Mouse (Mus musculus): ENCODE results near the gene Dnase1l3. TPM values are rescaled to one million over a fixed set of nuclear protein-coding genes. Genes with fewer than 3 reads are reported as not detected.

The Dnase1l3 gene
- 1.1 TPM for polyA plus RNA-seq (2017; shearing (Covaris generic))

GRCm38 (mm10) chr14:7994271-7994767 lies at the start of gene Dnase1l3:
TSS of gene Dnase1l3 (minus strand) at chr14:7994573.

GRCm38 (mm10) chr14:8002432-8003092 lies 8.2 kb upstream of the Dnase1l3 start, which contains the start of gene Abhd6:
TSS of gene Abhd6 (plus strand) at chr14:8002902.

GRCm38 (mm10) chr14:7957049-7957448 lies 37.3 kb downstream of the Dnase1l3 start, which contains the start of gene Gm45521:
TSS of gene Gm45521 (plus strand) at chr14:7957288.

Other genes starting within 250 kb of the Dnase1l3 start
- gene Gm26661, start 203.0 kb downstream of the Dnase1l3 start, polyA plus RNA-seq (2017; shearing (Covaris generic)): not detected
- gene Flnb, start 176.6 kb downstream of the Dnase1l3 start, polyA plus RNA-seq (2017; shearing (Covaris generic)): 17.0 TPM
- not detected for gene Gm45521, start 37.3 kb downstream of the Dnase1l3 start, polyA plus RNA-seq (2017; shearing (Covaris generic))
- gene Abhd6, start 8.3 kb upstream of the Dnase1l3 start, polyA plus RNA-seq (2017; shearing (Covaris generic)): 23.4 TPM
- 32.9 TPM for gene Rpp14, start 85.8 kb upstream of the Dnase1l3 start, polyA plus RNA-seq (2017; shearing (Covaris generic))
- 53.9 TPM for gene Pxk, start 103.6 kb upstream of the Dnase1l3 start, polyA plus RNA-seq (2017; shearing (Covaris generic))
- 166 TPM for gene Pdhb, start 178.5 kb upstream of the Dnase1l3 start, polyA plus RNA-seq (2017; shearing (Covaris generic))
- gene Kctd6, start 219.6 kb upstream of the Dnase1l3 start, polyA plus RNA-seq (2017; shearing (Covaris generic)): 15.7 TPM

All from effector memory CD4-positive, alpha-beta T cell, adult 5 months (primary cell).